Mouse (Mus musculus): ENCODE measurements around the gene Lcmt1.

- TF ChIP-seq CTCF (IDR thresholded peaks at IDR 0.05; ENCODE audit: control insufficient read depth, insufficient read depth, low read length) (no peak), POLR2A (IDR thresholded peaks at IDR 0.05; ENCODE audit: borderline replicate concordance, control insufficient read depth, low read depth, low read length) (no peak)
Measured at GRCm38 (mm10) chr7:123354851-123355250, 14.7 kb upstream of the Lcmt1 start.
